Mouse (Mus musculus) E14TG2a.4 (cell line): ENCODE data around the gene Rubcnl.

Experiments
- CTCF ChIP-seq: conservative IDR thresholded peaks from 2 replicates; pipeline ENCODE4 v1.5.1; 2014; ENCODE audit warnings: low read length
- POU5F1 ChIP-seq: IDR thresholded peaks from 2 replicates; pipeline ENCODE4 v1.6.1; 2014; ENCODE audit warnings: low read length, borderline replicate concordance

DNA sequence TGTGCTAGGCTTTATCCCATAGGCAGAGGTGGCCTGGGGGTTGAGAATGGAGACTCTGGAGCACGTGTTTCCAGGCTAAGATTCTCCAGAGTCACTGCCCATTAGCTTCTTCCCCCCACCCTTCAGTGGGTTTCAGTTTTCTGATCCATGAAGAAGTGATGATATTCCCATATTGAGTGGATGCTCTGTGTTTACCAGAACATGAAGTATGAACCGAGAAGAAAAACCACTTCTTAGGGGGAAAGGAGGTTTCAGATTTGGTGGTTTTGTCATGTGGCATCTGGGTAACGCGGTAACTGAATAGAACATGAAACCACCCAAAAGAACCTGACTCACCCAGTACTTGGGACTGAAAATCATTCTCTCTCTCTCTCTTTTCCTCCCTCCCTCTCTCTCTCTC lies 3.0 kb downstream of the Rubcnl start:
- TF ChIP-seq CTCF: no peak
- TF ChIP-seq POU5F1: no peak
